Mouse (Mus musculus) lung, adult 18-20 months (tissue): ENCODE results near the gene Olfr592.
"Not testable (repeated sequence)": the region's sequence is repeated elsewhere in the genome, so short reads cannot be mapped to it uniquely, and the experiment has no call there.

ENCODE experiments used
- DNase-seq, 2 experiments: peaks; one replicate each; pipeline ENCODE4 v3.0.0; 2022; ENCODE audit warnings: mixed read lengths in 2 of 2

Olfr592 gene

GRCm38 (mm10) chr7:103184503-103184902 lies at the start of gene Olfr592:
TSS of gene Olfr592 (plus strand) at chr7:103184803.
- DNase-seq, result not testable (repeated sequence)

GRCm38 (mm10) chr7:103140579-103140978 lies 44.0 kb upstream of the Olfr592 start, which contains the start of gene Olfr588-ps1:
TSS of gene Olfr588-ps1 (plus strand) at chr7:103140879.
- DNase-seq, result no peak

GRCm38 (mm10) chr7:103156256-103156655 lies 28.3 kb upstream of the Olfr592 start, which contains the start of gene Olfr589:
TSS of gene Olfr589 (minus strand) at chr7:103156356.
- no peak for DNase-seq

- no peak for DNase-seq
Observed at GRCm38 (mm10) chr7:103169697-103170096, 14.9 kb upstream of the Olfr592 start.

GRCm38 (mm10) chr7:103178240-103178639 lies 6.4 kb upstream of the Olfr592 start, which contains the start of gene Olfr591:
TSS of gene Olfr591 (minus strand) at chr7:103178340.
- no peak for DNase-seq

- DNase-seq, result no peak
Observed at GRCm38 (mm10) chr7:103211562-103211961, 27.0 kb downstream of the Olfr592 start, which contains the start of gene Olfr593. TSS of gene Olfr593 (plus strand) at chr7:103211862.

GRCm38 (mm10) chr7:103212050-103212449 lies 27.4 kb downstream of the Olfr592 start:
- not testable (repeated sequence) for DNase-seq

- DNase-seq, result no peak
Observed at GRCm38 (mm10) chr7:103216696-103217095, 32.1 kb downstream of the Olfr592 start, which contains the start of gene Olfr594. TSS of gene Olfr594 (plus strand) at chr7:103216996.
